Mouse (Mus musculus) heart, postnatal 0 days (tissue): ENCODE data around the gene Spindoc.

Experiments
- CTCF ChIP-seq: IDR thresholded peaks from 2 replicates; pipeline ENCODE4 v1.5.1; 2016; ENCODE audit warnings: antibody characterized with exemption, control low read depth, low read depth
- EP300 ChIP-seq: IDR thresholded peaks from 2 replicates; pipeline ENCODE4 v1.6.1; 2016; ENCODE audit warnings: antibody characterized with exemption, low read depth

- TF ChIP-seq CTCF (peak; percentile 66), EP300 (no peak)
Measured at GRCm38 (mm10) chr19:7417911-7418849, 35.4 kb upstream of the Spindoc start.
